ENCODE assay signal across 24 mouse cellular contexts in the genomic region with DNA sequence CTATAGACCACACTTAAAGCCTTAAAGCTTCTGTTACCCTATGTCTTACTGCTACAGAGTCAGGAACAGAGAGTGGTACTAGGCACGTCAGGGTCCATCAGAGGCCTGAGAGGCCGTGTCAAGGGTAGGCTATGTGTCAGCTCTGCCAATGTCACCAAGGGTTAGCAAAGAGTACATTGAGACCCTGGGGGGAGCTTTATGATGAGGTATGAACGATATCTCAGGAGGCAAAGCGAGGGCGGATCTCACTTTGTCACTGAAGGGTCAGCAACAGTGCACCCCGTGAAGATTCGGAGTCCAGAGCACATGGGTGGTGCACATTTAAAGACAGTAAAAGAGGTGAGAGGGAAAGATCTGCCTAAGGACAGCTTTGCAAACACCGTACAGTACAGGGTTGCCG.
"Had no signal": no experiment of that assay in that cellular context is flagged by ENCODE, and none has a peak within 500 bp of the region (broad histone marks: within the 10 kb centered on the region; RNA-seq: fewer than 3 reads in every experiment).

No protein-coding gene starts in this region.

- H3K9me3 ChIP-seq: hindbrain, embryonic 10.5 days; hindbrain, embryonic 12.5 days; intestine, embryonic 15.5 days; limb, embryonic 13.5 days; limb, embryonic 15.5 days; liver, embryonic 12.5 days had no signal

- H3K4me2 ChIP-seq: hindbrain, embryonic 12.5 days; hindbrain, embryonic 14.5 days; intestine, embryonic 15.5 days; limb, embryonic 13.5 days; limb, embryonic 15.5 days; liver, embryonic 12.5 days had no signal

- DNase-seq: gastrocnemius, adult 2 months; gastrocnemius, postnatal 10 days; gastrocnemius, postnatal 25 days; heart, adult 2 months; heart, postnatal 10 days; heart, postnatal 4 days; kidney, adult 18-20 months; kidney, adult 8-10 months; kidney, postnatal 10 days; kidney, postnatal 25 days; kidney, postnatal 4 days; layer of hippocampus, postnatal 36 days; left cerebral cortex, postnatal 4 days had no signal

- H3K27ac ChIP-seq: gastrocnemius, adult 2 months; heart, adult 2 months; hindbrain, embryonic 10.5 days; hindbrain, embryonic 12.5 days; hindbrain, embryonic 14.5 days; intestine, embryonic 15.5 days; layer of hippocampus, adult 2 months; limb, embryonic 13.5 days; limb, embryonic 15.5 days; liver, embryonic 12.5 days had no signal

- H3K4me3 ChIP-seq: gastrocnemius, adult 2 months; heart, adult 2 months; hindbrain, embryonic 10.5 days; hindbrain, embryonic 12.5 days; intestine, embryonic 15.5 days; layer of hippocampus, adult 2 months; limb, embryonic 13.5 days; limb, embryonic 15.5 days; liver, embryonic 12.5 days had no signal

- H3K27me3 ChIP-seq: intestine, embryonic 15.5 days; limb, embryonic 15.5 days; liver, embryonic 12.5 days had no signal

- H3K36me3 ChIP-seq: hindbrain, embryonic 10.5 days; hindbrain, embryonic 12.5 days; intestine, embryonic 15.5 days; limb, embryonic 13.5 days; limb, embryonic 15.5 days; liver, embryonic 12.5 days had no signal

- H3K4me1 ChIP-seq: intestine, embryonic 15.5 days had no signal

- ATAC-seq: hindbrain, embryonic 16.5 days; inflammation-experienced regulatory T-cells, adult 6 months; intestine, embryonic 15.5 days; intestine, postnatal 0 days; liver, embryonic 12.5 days had no signal

- H3K9ac ChIP-seq: hindbrain, embryonic 12.5 days; hindbrain, embryonic 14.5 days; intestine, embryonic 15.5 days; limb, embryonic 13.5 days; limb, embryonic 15.5 days; liver, embryonic 12.5 days had no signal
